Mouse (Mus musculus): ENCODE measurements at regions not wholly inside any gene's neighbourhood (a gene's known extent, or its start where the extent isn't known, plus 50 kb on each side); places are given as distances from the start of the nearest gene placed in this dataset.

DNA sequence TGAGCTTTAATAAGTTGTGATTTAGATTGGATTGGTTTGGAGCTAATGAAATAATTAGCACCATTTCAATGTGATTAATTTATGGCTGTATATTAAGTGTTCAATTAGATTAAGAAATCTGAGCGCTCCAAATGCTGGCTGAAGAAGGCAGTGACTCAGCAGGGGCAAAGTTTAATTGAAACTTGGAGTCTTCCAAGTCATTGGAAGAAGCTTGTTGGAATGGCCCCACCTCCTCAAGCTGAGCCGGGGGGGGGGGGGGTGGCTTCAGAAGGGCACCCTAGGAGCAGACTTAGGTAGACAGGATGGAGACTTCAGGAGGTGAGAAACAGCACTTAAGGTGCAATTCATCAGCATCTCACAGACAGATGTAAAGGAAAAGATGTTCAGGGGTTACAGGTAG, 151.0 kb upstream of the Cdh6 start:
- no peak for TF ChIP-seq POLR2A (IDR thresholded peaks at IDR 0.05; ENCODE audit: insufficient read length, low read depth)
- no peak for TF ChIP-seq CEBPB (IDR thresholded peaks at IDR 0.05; ENCODE audit: insufficient read depth, poor library complexity, severe bottlenecking)
- TF ChIP-seq MAX (IDR thresholded peaks at IDR 0.05; ENCODE audit: low read depth): no peak
- TF ChIP-seq USF1 (IDR thresholded peaks at IDR 0.05; ENCODE audit: low read depth): no peak
- TF ChIP-seq POLR2AphosphoS2 (IDR thresholded peaks at IDR 0.05; ENCODE audit: insufficient read length, low read depth): no peak
- no peak for TF ChIP-seq TCF12 (IDR thresholded peaks at IDR 0.05; ENCODE audit: insufficient read depth, poor library complexity, severe bottlenecking)
- no peak for TF ChIP-seq MYOD1 (IDR thresholded peaks at IDR 0.05; ENCODE audit: control insufficient read depth in 1 of 3, insufficient read length in 2 of 3, low read depth in 2 of 3)
- no peak for TF ChIP-seq SRF (IDR thresholded peaks at IDR 0.05; ENCODE audit: control insufficient read depth, insufficient read length, low read depth)
- no peak for TF ChIP-seq E2F4 (IDR thresholded peaks at IDR 0.05; ENCODE audit: insufficient read depth)
